Mouse (Mus musculus) spleen, adult 2 months (tissue): ENCODE results near the gene Unc50.

Experiments
- CTCF ChIP-seq: fragments of 200-500 bp; IDR thresholded peaks from 2 replicates; pipeline ENCODE4 v1.5.1; 2011; ENCODE audit warnings: mild to moderate bottlenecking, inconsistent platforms; ENCODE audit not compliant: insufficient read depth, insufficient read length, insufficient replicate concordance; ENCODE audit errors: extremely low read depth
- POLR2A ChIP-seq: fragments of 200-500 bp; IDR thresholded peaks from 2 replicates; pipeline ENCODE4 v1.6.1; 2011; ENCODE audit warnings: low read depth, low read length, inconsistent platforms

- TF ChIP-seq CTCF (no peak), POLR2A (no peak)
These were observed 49.0 kb upstream of the Unc50 start for GRCm38 (mm10) chr1:37380913-37381312.
